Mouse (Mus musculus): ENCODE measurements around the gene Tas1r2. TPM values are rescaled to one million over a fixed set of nuclear protein-coding genes. Genes with fewer than 3 reads are reported as not detected.

Gene Tas1r2
- polyA plus RNA-seq, 1 experiment from 2014 or later: not detected

DNA sequence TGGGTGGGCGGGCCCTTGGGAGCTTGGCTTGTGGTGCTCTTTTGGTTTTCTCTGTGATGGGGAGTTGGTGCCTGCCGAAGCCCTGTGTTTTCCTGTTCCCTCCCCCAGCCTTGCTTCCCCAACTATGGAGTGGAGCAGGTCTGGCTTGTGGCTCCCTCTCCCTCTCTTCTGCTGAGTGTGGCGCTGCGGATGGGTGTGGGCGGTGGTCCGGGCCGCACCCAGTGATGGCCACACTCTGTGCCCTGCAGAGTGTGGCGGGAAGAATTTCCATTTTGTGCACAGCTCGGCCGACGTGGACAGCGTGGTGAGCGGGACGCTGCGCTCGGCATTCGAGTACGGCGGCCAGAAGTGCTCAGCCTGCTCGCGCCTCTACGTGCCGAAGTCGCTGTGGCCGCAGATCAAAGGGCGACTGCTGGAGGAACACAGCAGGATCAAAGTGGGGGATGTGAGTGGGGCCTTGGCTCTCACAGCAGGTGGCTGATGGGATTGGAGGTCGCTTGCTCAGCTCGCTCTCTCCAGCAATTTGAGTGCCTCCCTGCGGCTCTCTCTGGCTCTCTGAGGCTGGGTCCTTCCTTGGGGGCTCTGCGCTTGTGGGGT, 11.4 kb upstream of the Tas1r2 start:
- peaks cover 24% of the 10 kb centered on the region; the same call in 1 of the 2 replicates for H3K36me3 ChIP-seq
- H3K4me3 ChIP-seq: peak overlapping the region; percentile 49
- peak; percentile 72 for DNase-seq (ENCODE audit: low spot score)
- peaks cover 70% of the 10 kb centered on the region for H3K27me3 ChIP-seq (ENCODE audit: low read depth, poor library complexity, severe bottlenecking)
- WGBS: under 1% methylated on average over 30 of the region's 30 CpGs
- no peaks in the 10 kb centered on the region for H3K9me3 ChIP-seq (replicated peaks)
- H3K27ac ChIP-seq: peak overlapping the region; percentile 75
- H3K4me1 ChIP-seq: peaks cover 46% of the 10 kb centered on the region

DNA sequence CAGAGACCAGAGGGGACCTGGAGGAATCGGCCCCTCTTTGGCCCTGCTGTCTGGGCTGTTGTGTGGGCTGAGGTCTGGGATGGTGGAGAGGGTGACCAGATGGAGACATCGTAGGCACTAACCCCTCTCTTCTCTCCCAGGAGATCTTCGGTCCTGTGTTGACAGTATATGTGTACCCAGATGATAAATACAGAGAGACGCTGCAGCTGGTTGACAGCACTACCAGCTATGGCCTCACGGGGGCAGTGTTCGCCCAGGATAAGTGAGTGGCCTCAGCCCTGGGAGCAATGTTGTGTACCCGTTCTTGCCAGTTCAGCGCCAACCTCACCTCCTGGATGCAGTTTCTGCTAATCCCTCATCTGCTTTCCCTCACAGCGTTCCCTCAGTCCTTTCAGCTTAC, 9.4 kb upstream of the Tas1r2 start:
- DNase-seq (ENCODE audit: low spot score): peak; percentile 91
- no peak overlapping the region for H3K4me3 ChIP-seq
- H3K27ac ChIP-seq: no peak overlapping the region
- peaks cover 49% of the 10 kb centered on the region for H3K27me3 ChIP-seq (ENCODE audit: low read depth, poor library complexity, severe bottlenecking)
- H3K9me3 ChIP-seq (replicated peaks): no peaks in the 10 kb centered on the region
- peaks cover 38% of the 10 kb centered on the region for H3K4me1 ChIP-seq
- WGBS: 17% methylated on average over 9 of the region's 9 CpGs
- peaks cover 19% of the 10 kb centered on the region for H3K36me3 ChIP-seq

DNA sequence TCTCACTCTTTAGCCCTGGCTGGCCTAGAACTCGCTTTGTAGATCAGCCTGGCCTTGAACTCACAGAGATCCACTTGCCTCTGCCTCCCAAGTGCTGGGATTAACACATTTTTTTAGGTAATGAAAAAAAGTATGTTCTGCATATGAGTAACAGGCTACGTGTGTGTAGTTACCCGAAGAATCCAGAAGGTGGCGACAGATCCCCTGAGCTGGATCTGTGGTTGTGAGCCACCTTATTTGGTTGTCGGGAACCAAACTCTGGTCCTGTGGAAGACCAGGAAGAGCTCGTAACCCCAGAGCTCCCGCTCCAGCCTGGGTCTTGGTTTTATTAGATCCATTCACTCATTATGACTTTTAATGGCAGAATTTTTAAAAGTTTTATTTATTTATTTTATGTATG, 6.4 kb upstream of the Tas1r2 start:
- Histone ChIP-seq H3K4me1 (peaks cover 8% of the 10 kb centered on the region), H3K4me3 (no peak overlapping the region), H3K9me3 (replicated peaks) (no peaks in the 10 kb centered on the region), H3K27me3 (ENCODE audit: low read depth, poor library complexity, severe bottlenecking) (peaks cover 20% of the 10 kb centered on the region), H3K36me3 (peaks cover 20% of the 10 kb centered on the region), H3K27ac (no peak overlapping the region)
- 84% methylated on average over 7 of the region's 7 CpGs for WGBS
- DNase-seq (ENCODE audit: low spot score): no peak

DNA sequence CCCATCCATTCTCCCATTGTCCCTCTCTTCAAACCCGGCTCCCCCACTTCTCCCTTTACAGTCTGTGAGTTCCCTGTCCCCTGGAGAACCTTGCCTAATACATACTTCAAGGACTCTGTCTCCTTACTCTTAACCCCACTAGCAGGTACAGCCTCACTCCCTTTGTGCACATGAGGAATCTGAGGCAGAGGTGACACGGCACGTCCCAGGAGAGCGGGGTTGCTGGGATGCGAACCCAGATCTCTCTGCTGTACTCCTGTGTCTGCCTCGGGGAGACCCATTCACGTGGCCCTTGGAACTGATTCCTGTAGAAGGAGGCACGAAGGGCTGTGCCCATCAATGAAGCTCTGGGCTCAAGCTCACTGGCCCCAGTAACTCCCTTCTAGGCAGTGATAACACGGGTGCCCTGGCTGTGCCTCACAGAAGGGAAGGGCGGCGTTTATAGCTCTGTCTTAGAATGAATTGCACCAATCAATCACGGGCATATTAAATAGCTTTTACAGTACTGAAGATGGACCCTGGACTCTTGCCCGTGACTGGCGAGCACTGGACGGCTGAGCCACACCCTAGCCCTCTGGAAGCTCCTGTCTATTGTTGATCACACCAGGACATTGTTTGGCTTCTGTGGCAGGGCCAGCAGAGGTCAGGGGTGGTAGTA, 3.1 kb upstream of the Tas1r2 start:
- Histone ChIP-seq H3K36me3 (peaks cover 12% of the 10 kb centered on the region), H3K4me3 (no peak overlapping the region), H3K27me3 (ENCODE audit: low read depth, poor library complexity, severe bottlenecking) (0 out of 2 replicates have a peak, but pooled peaks cover 7% of the 10 kb centered on the region), H3K4me1 (no peaks in the 10 kb centered on the region), H3K27ac (no peak overlapping the region), H3K9me3 (replicated peaks) (no peaks in the 10 kb centered on the region)
- no peak for DNase-seq (ENCODE audit: low spot score)
- 80% methylated on average over 15 of the region's 15 CpGs for WGBS

DNA sequence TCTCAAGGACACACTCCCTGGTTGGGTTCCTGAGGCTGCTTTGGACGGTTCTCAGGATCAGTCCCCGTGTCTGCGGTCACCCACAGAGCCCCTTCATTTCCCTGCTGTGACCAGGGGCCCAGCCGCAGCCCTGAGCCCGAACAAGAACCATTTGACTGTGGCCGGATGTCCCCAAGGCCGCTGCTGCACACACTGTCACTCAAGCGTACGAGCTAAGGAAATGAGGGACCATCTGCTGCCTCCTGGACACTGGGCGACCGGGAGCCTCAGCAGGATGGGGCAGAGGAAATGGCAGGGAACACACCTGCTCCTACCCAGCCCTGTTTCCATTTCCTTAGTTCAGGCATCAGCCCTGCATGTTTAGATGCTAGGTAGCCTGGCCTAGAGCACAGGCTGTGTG, 2.4 kb upstream of the Tas1r2 start:
- Histone ChIP-seq H3K27me3 (ENCODE audit: low read depth, poor library complexity, severe bottlenecking) (0 out of 2 replicates have a peak, but pooled peaks cover 7% of the 10 kb centered on the region), H3K36me3 (peaks cover 12% of the 10 kb centered on the region), H3K27ac (no peak overlapping the region), H3K4me3 (no peak overlapping the region), H3K4me1 (no peaks in the 10 kb centered on the region), H3K9me3 (replicated peaks) (no peaks in the 10 kb centered on the region)
- DNase-seq (ENCODE audit: low spot score): no peak
- WGBS: 80% methylated on average over 11 of the region's 11 CpGs

DNA sequence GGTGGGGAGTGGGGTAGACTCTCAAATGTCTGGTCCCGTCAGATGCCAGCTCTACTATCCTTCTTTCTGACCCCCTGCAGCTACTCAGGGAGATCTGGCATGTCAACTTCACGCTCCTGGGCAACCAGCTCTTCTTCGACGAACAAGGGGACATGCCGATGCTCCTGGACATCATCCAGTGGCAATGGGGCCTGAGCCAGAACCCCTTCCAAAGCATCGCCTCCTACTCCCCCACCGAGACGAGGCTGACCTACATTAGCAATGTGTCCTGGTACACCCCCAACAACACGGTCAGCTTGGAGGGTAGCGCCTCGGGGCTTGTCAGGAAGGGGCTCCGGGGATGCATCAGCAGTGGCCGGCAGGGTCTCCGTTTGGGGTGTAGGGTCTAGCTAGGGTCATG, 8.6 kb downstream of the Tas1r2 start:
- no peaks in the 10 kb centered on the region for H3K27me3 ChIP-seq (ENCODE audit: low read depth, poor library complexity, severe bottlenecking)
- DNase-seq (ENCODE audit: low spot score): no peak
- no peaks in the 10 kb centered on the region for H3K36me3 ChIP-seq
- H3K4me3 ChIP-seq: no peak overlapping the region
- 90% methylated on average over 14 of the region's 14 CpGs for WGBS
- H3K4me1 ChIP-seq: no peaks in the 10 kb centered on the region
- H3K9me3 ChIP-seq (replicated peaks): no peaks in the 10 kb centered on the region
- no peak overlapping the region for H3K27ac ChIP-seq

DNA sequence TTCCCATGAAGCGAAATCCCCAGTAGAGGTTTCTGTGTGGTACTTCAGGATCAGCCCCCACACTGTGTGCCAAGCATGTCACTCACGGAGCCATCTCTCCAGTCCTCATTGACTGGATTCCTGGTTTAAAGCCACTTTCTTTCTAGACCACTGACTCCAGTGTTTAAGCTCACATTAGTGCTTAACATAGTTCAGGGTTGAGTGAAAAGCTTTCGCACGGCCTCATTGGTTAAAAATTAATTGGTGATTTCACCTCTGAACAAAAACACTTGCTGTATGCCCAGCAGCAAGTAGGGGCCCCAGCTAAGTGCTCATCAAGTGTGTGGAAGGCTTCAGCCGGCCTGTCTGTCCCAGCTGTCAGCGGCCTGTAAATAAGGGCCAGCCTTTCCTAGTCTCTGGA, 14.3 kb downstream of the Tas1r2 start:
- Histone ChIP-seq H3K4me3 (no peak overlapping the region), H3K36me3 (no peaks in the 10 kb centered on the region), H3K4me1 (peaks cover 4% of the 10 kb centered on the region; the same call in 1 of the 2 replicates), H3K27me3 (ENCODE audit: low read depth, poor library complexity, severe bottlenecking) (peaks cover 11% of the 10 kb centered on the region; the same call in 1 of the 2 replicates), H3K27ac (no peak overlapping the region), H3K9me3 (replicated peaks) (no peaks in the 10 kb centered on the region)
- DNase-seq (ENCODE audit: low spot score): no peak
- 79% methylated on average over 6 of the region's 6 CpGs for WGBS

DNA sequence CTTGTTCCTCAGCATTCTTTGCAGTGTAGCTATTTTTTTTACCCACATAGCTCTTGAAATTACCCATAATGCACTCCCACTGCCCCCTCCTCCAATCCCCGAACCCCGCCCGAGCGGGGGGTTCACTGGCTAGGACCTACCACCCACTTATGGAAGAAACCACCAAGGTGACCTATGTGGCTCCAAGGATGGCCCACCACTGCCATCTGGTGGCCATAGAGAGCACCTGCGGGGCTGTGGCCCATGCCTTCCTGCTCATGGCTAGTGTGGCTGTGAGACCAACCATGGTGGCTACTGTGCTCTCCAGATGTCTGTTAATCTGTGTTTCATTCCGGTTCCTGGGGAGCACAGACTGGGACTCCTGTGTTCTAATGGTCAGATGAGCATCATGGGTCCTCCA, 16.5 kb downstream of the Tas1r2 start:
- Histone ChIP-seq H3K9me3 (replicated peaks) (no peaks in the 10 kb centered on the region), H3K4me3 (no peak overlapping the region), H3K36me3 (no peaks in the 10 kb centered on the region), H3K27me3 (ENCODE audit: low read depth, poor library complexity, severe bottlenecking) (peaks cover 33% of the 10 kb centered on the region), H3K4me1 (peaks cover 4% of the 10 kb centered on the region; the same call in 1 of the 2 replicates), H3K27ac (no peak overlapping the region)
- WGBS: 20% methylated on average over 6 of the region's 6 CpGs
- peak; percentile 78 for DNase-seq (ENCODE audit: low spot score)

DNA sequence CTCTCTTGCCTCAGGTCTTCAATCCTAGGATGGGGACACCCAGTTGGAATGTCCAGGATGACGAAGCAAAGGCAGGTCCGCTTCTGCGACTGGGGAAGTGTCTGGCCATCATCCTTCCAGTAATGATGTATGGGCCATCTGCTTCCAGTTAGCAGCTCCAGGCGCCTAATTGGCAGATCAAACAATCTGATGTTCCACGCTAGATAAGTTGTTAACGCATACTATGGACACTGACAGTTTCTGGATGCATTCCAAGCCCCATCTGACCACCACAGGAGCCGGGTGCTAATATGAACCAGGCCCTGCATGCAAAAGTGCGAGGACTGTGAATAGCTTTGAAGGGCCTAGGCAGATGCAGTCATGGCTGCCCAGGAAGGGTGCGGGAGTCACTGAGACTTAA, 22.4 kb downstream of the Tas1r2 start:
- peaks cover 8% of the 10 kb centered on the region for H3K4me1 ChIP-seq
- H3K4me3 ChIP-seq: no peak overlapping the region; the same call in 1 of the 2 replicates
- H3K36me3 ChIP-seq: no peaks in the 10 kb centered on the region
- no peak overlapping the region for H3K27ac ChIP-seq
- no peaks in the 10 kb centered on the region; the same call in 1 of the 2 replicates for H3K9me3 ChIP-seq (replicated peaks)
- WGBS: 24% methylated on average over 9 of the region's 9 CpGs
- no peak for DNase-seq (ENCODE audit: low spot score)
- peaks cover 57% of the 10 kb centered on the region for H3K27me3 ChIP-seq (ENCODE audit: low read depth, poor library complexity, severe bottlenecking)

DNA sequence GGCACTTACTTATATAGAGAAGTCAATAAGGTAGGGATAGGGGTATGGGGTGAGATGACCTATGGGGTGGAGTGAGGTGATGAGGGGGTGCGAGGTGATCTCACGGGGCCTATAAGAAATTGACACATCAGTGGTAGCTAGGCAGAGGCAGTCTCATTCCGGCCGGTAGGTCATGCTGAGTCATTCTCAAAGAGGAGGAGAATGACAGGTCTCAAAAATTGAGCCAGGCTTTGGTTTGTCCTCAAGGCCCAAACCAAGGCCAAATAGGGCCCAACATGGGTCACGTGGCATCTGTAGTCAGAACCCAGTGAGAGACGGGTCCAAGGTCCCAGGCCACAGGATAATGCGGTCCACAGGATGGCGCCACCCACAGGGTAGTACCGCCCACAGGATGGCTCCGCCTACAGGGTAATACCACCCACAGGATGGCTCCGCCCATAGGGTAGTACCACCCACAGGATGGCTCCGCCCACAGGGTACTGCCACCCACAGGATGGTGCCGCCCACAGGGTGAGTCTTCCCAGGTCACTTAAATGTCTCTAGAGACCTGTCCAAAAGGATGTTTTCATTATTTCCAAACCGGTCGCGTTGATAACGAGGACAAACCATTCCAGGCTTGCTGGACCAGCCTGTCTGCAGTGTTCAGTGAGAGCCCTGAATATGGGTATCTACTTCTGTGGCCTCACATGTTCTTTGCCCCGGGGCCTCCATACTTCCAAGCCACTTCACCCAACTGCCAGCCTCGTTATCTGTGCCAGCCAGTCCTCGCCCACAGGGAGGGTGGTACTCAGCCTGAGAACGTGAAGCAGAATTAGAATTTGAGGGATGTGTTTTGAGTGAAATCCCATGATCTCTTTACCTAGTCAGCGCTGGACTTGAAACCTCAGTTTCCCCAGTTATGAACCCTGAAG, 30.6 kb downstream of the Tas1r2 start:
- 77% methylated on average over 22 of the region's 22 CpGs for WGBS
- Histone ChIP-seq H3K4me3 (no peak overlapping the region), H3K4me1 (no peaks in the 10 kb centered on the region), H3K36me3 (no peaks in the 10 kb centered on the region), H3K27ac (no peak overlapping the region), H3K27me3 (ENCODE audit: low read depth, poor library complexity, severe bottlenecking) (peaks cover 26% of the 10 kb centered on the region), H3K9me3 (replicated peaks) (no peaks in the 10 kb centered on the region)
- DNase-seq (ENCODE audit: low spot score): no peak

DNA sequence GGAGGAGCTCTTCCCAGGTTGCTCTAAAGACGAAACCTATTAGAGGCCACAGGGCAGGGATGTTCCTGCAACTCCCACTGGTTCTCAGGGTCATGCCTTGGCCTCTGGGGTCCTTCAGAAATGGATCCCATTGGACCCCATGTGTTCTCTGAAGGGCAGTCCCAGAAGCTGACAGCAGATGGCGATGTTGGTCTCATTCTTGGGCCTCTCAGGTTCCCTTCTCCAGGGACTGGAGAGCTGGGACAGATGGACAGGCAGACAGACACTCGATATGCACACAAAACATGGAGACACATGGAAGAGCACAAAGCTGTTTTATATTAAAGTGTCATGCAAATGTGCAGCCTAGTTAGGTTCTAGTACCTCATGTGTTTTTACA, 31.3 kb downstream of the Tas1r2 start:
- Histone ChIP-seq H3K4me1 (peaks cover 6% of the 10 kb centered on the region; the same call in 1 of the 2 replicates), H3K36me3 (no peaks in the 10 kb centered on the region), H3K27ac (no peak overlapping the region), H3K27me3 (ENCODE audit: low read depth, poor library complexity, severe bottlenecking) (peaks cover 33% of the 10 kb centered on the region), H3K9me3 (replicated peaks) (no peaks in the 10 kb centered on the region), H3K4me3 (no peak overlapping the region)
- DNase-seq (ENCODE audit: low spot score): peak; percentile 81
- 12% methylated on average over 3 of the region's 3 CpGs for WGBS

DNA sequence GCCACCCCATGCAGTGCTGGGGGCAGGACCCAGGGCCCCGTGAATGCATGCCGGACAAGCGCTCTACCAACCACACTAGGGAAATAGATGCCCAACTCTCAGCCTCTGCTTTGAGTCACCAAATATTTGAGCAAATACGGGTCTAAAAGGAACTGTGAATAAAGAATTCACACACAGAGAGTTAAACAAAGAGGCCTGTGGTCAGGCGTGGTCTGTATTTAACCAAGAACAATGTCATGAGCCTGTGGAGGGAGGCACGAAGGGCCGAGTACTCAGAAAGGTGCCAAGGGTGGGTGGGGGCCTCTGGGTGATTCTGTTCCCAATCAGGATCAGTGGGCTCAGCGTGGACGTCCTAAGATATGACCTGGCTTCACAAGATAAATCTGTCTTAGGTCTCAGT, 34.7 kb downstream of the Tas1r2 start:
- no peaks in the 10 kb centered on the region for H3K9me3 ChIP-seq (replicated peaks)
- peaks cover 9% of the 10 kb centered on the region; the same call in 1 of the 2 replicates for H3K4me1 ChIP-seq
- H3K27me3 ChIP-seq (ENCODE audit: low read depth, poor library complexity, severe bottlenecking): peaks cover 66% of the 10 kb centered on the region
- DNase-seq (ENCODE audit: low spot score): no peak
- no peak overlapping the region for H3K27ac ChIP-seq
- no peak overlapping the region for H3K4me3 ChIP-seq
- no peaks in the 10 kb centered on the region for H3K36me3 ChIP-seq
- 77% methylated on average over 9 of the region's 9 CpGs for WGBS
